Mouse (Mus musculus): Measurements from ENCODE around the gene Kirrel. TPM values are rescaled to one million over a fixed set of nuclear protein-coding genes. Genes with fewer than 3 reads are reported as not detected.

The Kirrel gene
- polyA plus RNA-seq, 1 experiment from 2014 or later: 4.4 TPM

DNA sequence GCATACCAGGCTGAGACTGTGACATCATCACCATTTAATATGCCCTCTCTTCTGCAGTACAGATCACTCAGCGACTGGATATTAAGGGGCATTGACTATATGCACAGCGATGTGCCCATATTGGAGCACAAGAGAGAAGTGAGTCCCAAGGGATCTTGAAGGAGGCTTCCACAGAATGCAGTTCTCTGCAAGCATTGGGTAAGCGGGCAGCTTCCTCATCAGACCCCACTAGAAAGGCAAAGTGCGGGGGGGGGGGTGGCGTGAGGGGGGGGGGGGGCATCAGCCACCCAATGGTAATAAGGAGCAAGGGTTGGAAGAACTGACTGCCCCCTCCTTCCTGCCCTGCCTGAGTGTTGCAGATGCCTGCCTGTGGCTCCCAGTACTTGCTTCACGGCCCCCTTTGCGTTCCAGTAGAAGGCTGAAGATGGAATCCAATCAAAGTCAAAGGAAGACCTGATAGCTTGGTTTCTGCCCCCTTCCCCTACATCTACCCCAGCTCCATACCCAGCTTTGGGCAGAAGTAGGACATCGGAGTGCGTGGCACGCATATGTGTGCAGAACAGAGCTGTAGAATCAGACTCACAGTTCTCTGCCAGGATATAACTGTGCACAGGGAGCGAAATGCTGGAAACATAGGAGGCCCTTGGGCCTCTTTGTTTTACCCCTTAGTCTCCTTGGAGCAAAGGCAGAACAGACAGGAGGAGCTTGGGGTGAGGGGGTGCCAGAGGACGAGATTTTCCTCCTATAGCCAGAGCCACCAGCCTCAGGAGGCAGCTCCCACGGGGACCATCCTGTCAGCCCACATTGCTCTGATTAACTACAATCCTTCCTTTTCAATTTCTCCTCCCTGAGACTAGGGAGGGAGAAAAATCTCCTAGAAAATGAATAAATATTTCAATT lies 3.1 kb downstream of the Kirrel start:
- Histone ChIP-seq H3K4me3 (ENCODE audit: low read length) (peak overlapping the region; percentile 60), H3K9me3 (ENCODE audit: control insufficient read depth, low read length) (no peaks in the 10 kb centered on the region), H3K27me3 (replicated peaks; ENCODE audit: control insufficient read depth, insufficient read depth, low read length) (no peaks in the 10 kb centered on the region), H3K4me2 (ENCODE audit: low read length) (peak overlapping the region; percentile 74), H3K27ac (ENCODE audit: low read depth, low read length) (peak overlapping the region; percentile 75), H3K9ac (ENCODE audit: low read depth, low read length) (peak overlapping the region; percentile 78), H3K4me1 (ENCODE audit: control insufficient read depth, insufficient read depth, low read depth, low read length) (peaks cover 36% of the 10 kb centered on the region), H3K36me3 (ENCODE audit: control insufficient read depth, insufficient read depth, low read length) (no peaks in the 10 kb centered on the region)
- ATAC-seq: 0 out of 2 replicates have a peak, but pooled peaks have one; percentile 2
- WGBS: 22% methylated on average over 11 of the region's 13 CpGs

DNA sequence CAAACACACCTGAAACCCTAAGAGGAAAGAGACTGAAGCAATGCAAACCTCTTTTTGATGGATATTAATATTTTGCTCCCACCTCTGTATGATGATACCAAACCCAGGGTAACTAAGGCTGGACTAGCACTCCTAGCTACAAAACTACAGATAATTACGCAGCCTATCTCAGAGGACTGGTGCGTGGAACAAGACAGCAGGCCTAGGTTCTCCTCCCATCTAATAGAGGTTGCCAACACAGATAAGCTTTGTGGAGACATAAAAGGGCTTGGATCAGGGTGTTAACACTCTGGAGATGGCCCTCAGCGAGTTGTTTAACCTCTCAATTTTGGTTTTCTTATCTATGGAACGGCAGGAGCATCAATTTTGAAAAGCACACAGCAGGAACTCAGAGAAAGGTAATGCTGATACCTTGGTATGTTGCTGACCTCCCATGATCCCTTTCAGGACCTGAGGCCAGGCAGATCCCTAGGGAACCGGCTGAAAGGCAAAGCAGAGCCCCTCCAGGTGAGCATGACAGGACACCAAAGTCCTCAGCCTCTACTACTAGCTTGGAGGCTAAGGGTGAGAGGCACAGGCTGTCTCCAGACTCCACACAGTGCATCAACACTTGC lies 5.0 kb downstream of the Kirrel start:
- H3K9me3 ChIP-seq (ENCODE audit: control insufficient read depth, low read length): no peaks in the 10 kb centered on the region
- H3K9ac ChIP-seq (ENCODE audit: low read depth, low read length): no peak overlapping the region
- 48% methylated on average over 5 of the region's 5 CpGs for WGBS
- H3K27ac ChIP-seq (ENCODE audit: low read depth, low read length): no peak overlapping the region
- peak overlapping the region; percentile 36 for H3K4me2 ChIP-seq (ENCODE audit: low read length)
- H3K36me3 ChIP-seq (ENCODE audit: control insufficient read depth, insufficient read depth, low read length): no peaks in the 10 kb centered on the region
- H3K4me1 ChIP-seq (ENCODE audit: control insufficient read depth, insufficient read depth, low read depth, low read length): peaks cover 39% of the 10 kb centered on the region
- no peaks in the 10 kb centered on the region for H3K27me3 ChIP-seq (replicated peaks; ENCODE audit: control insufficient read depth, insufficient read depth, low read length)
- H3K4me3 ChIP-seq (ENCODE audit: low read length): no peak overlapping the region
- ATAC-seq: no peak

- Histone ChIP-seq H3K4me3 (ENCODE audit: low read length) (no peak overlapping the region), H3K4me2 (ENCODE audit: low read length) (no peak overlapping the region), H3K9ac (ENCODE audit: low read depth, low read length) (no peak overlapping the region), H3K27me3 (replicated peaks; ENCODE audit: control insufficient read depth, insufficient read depth, low read length) (no peaks in the 10 kb centered on the region), H3K4me1 (ENCODE audit: control insufficient read depth, insufficient read depth, low read depth, low read length) (peaks cover 38% of the 10 kb centered on the region), H3K27ac (ENCODE audit: low read depth, low read length) (no peak overlapping the region), H3K9me3 (ENCODE audit: control insufficient read depth, low read length) (no peaks in the 10 kb centered on the region), H3K36me3 (ENCODE audit: control insufficient read depth, insufficient read depth, low read length) (no peaks in the 10 kb centered on the region)
- no peak for ATAC-seq
- 73% methylated on average over 7 of the region's 7 CpGs for WGBS
Measured at GRCm38 (mm10) chr3:87168756-87169155, 5.8 kb downstream of the Kirrel start.

DNA sequence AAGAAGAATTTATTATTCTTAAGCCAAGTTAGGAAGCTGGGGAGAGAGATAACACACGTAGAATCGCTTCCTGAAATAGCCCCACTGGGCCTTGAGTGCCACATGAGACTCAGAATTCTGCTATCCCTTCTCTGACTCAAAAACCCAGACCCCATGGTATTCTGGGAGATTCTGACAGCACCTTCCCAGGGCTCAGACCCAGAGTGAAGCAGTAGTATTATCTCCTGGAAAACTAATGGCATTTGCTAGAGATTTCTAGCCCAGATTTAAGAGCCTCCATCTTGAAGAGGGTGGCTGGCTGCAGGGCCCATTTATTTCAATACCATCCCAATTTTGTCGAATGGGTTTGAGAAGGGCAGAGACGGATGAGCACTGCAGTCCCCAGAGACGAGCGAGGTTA lies 6.9 kb downstream of the Kirrel start:
- H3K4me2 ChIP-seq (ENCODE audit: low read length): no peak overlapping the region
- H3K4me3 ChIP-seq (ENCODE audit: low read length): no peak overlapping the region
- WGBS: 68% methylated on average over 6 of the region's 6 CpGs
- peaks cover 36% of the 10 kb centered on the region for H3K4me1 ChIP-seq (ENCODE audit: control insufficient read depth, insufficient read depth, low read depth, low read length)
- H3K9ac ChIP-seq (ENCODE audit: low read depth, low read length): no peak overlapping the region
- no peaks in the 10 kb centered on the region for H3K9me3 ChIP-seq (ENCODE audit: control insufficient read depth, low read length)
- H3K27me3 ChIP-seq (replicated peaks; ENCODE audit: control insufficient read depth, insufficient read depth, low read length): no peaks in the 10 kb centered on the region
- H3K36me3 ChIP-seq (ENCODE audit: control insufficient read depth, insufficient read depth, low read length): no peaks in the 10 kb centered on the region
- no peak overlapping the region for H3K27ac ChIP-seq (ENCODE audit: low read depth, low read length)
- ATAC-seq: no peak

DNA sequence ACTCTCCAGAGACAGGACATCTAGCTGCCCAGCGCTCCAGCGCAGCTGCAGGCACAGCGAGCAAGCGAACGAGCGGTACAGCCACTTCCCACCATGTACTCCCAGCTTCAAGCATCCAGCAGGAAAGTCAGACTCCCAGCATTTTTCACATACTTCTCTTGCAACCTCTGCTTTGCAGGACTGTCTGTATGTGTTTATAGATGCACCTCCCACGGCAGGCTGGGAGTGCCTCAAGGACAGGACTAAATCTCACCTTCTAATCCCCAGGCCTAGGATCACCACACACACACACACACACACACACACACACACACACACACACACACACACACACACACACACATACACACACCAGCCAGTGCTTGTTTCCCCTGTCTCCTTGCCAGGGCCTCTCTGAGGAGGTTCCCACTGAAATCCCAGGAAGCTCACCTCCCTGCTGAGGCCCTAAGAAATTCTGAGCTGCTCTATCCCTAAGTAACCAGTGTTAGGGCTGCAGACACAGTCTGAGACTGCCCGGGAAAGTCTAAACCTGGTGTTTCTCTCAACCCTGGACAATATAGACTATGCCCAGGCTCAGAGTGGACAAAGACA lies 9.2 kb downstream of the Kirrel start:
- Histone ChIP-seq H3K27ac (ENCODE audit: low read depth, low read length) (peak overlapping the region; percentile 20), H3K36me3 (ENCODE audit: control insufficient read depth, insufficient read depth, low read length) (no peaks in the 10 kb centered on the region), H3K9ac (ENCODE audit: low read depth, low read length) (no peak overlapping the region), H3K4me2 (ENCODE audit: low read length) (no peak overlapping the region), H3K27me3 (replicated peaks; ENCODE audit: control insufficient read depth, insufficient read depth, low read length) (no peaks in the 10 kb centered on the region), H3K4me1 (ENCODE audit: control insufficient read depth, insufficient read depth, low read depth, low read length) (peaks cover 35% of the 10 kb centered on the region), H3K4me3 (ENCODE audit: low read length) (no peak overlapping the region), H3K9me3 (ENCODE audit: control insufficient read depth, low read length) (no peaks in the 10 kb centered on the region)
- WGBS: 35% methylated on average over 8 of the region's 8 CpGs
- ATAC-seq: no peak

GRCm38 (mm10) chr3:87164099-87164815 lies 10.3 kb downstream of the Kirrel start:
- no peak for ATAC-seq
- H3K27me3 ChIP-seq (replicated peaks; ENCODE audit: control insufficient read depth, insufficient read depth, low read length): no peaks in the 10 kb centered on the region
- H3K9me3 ChIP-seq (ENCODE audit: control insufficient read depth, low read length): no peaks in the 10 kb centered on the region
- H3K4me3 ChIP-seq (ENCODE audit: low read length): no peak overlapping the region
- no peak overlapping the region for H3K4me2 ChIP-seq (ENCODE audit: low read length)
- no peak overlapping the region for H3K9ac ChIP-seq (ENCODE audit: low read depth, low read length)
- no peak overlapping the region for H3K27ac ChIP-seq (ENCODE audit: low read depth, low read length)
- peaks cover 33% of the 10 kb centered on the region for H3K4me1 ChIP-seq (ENCODE audit: control insufficient read depth, insufficient read depth, low read depth, low read length)
- no peaks in the 10 kb centered on the region for H3K36me3 ChIP-seq (ENCODE audit: control insufficient read depth, insufficient read depth, low read length)
- WGBS: 81% methylated on average over 6 of the region's 6 CpGs

- H3K9ac ChIP-seq (ENCODE audit: low read depth, low read length): no peak overlapping the region
- no peaks in the 10 kb centered on the region for H3K27me3 ChIP-seq (replicated peaks; ENCODE audit: control insufficient read depth, insufficient read depth, low read length)
- 53% methylated on average over 4 of the region's 4 CpGs for WGBS
- no peak overlapping the region for H3K27ac ChIP-seq (ENCODE audit: low read depth, low read length)
- H3K9me3 ChIP-seq (ENCODE audit: control insufficient read depth, low read length): no peaks in the 10 kb centered on the region
- ATAC-seq: no peak
- H3K4me3 ChIP-seq (ENCODE audit: low read length): no peak overlapping the region
- H3K4me1 ChIP-seq (ENCODE audit: control insufficient read depth, insufficient read depth, low read depth, low read length): peaks cover 33% of the 10 kb centered on the region
- H3K36me3 ChIP-seq (ENCODE audit: control insufficient read depth, insufficient read depth, low read length): no peaks in the 10 kb centered on the region
- no peak overlapping the region for H3K4me2 ChIP-seq (ENCODE audit: low read length)
Measured at GRCm38 (mm10) chr3:87163116-87163515, 11.4 kb downstream of the Kirrel start.

DNA sequence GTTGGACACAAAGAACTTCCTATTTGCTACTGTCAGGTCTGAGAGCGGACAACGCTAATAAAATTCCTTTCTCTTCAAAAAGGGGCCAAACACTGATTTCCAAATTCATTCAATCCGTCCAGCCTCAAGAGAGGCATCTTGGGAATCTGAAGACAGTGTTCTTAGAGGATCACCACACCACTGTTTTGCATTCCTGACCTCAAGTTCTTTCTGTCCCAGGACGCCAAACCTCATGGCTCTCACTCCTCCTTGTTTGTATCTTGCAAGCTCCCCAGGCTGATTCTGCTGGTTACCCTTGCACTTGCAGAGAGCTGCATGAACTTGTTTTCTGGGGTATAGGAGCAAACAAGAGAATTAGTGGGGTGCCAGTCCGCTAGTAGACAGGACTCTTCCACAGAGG lies 12.2 kb downstream of the Kirrel start:
- no peak for ATAC-seq

GRCm38 (mm10) chr3:87161601-87162000 lies 12.9 kb downstream of the Kirrel start:
- Histone ChIP-seq H3K27me3 (replicated peaks; ENCODE audit: control insufficient read depth, insufficient read depth, low read length) (no peaks in the 10 kb centered on the region), H3K4me1 (ENCODE audit: control insufficient read depth, insufficient read depth, low read depth, low read length) (peaks cover 38% of the 10 kb centered on the region), H3K4me2 (ENCODE audit: low read length) (no peak overlapping the region), H3K36me3 (ENCODE audit: control insufficient read depth, insufficient read depth, low read length) (no peaks in the 10 kb centered on the region), H3K9me3 (ENCODE audit: control insufficient read depth, low read length) (no peaks in the 10 kb centered on the region), H3K9ac (ENCODE audit: low read depth, low read length) (no peak overlapping the region), H3K27ac (ENCODE audit: low read depth, low read length) (peak overlapping the region; percentile 62), H3K4me3 (ENCODE audit: low read length) (no peak overlapping the region)
- WGBS: 88% methylated on average over 5 of the region's 5 CpGs
- no peak for ATAC-seq

More for the DNA sequence above, 12.2 kb downstream of the Kirrel start:
- Histone ChIP-seq H3K4me3 (ENCODE audit: low read length) (no peak overlapping the region), H3K9ac (ENCODE audit: low read depth, low read length) (no peak overlapping the region), H3K9me3 (ENCODE audit: control insufficient read depth, low read length) (no peaks in the 10 kb centered on the region), H3K4me2 (ENCODE audit: low read length) (no peak overlapping the region), H3K27me3 (replicated peaks; ENCODE audit: control insufficient read depth, insufficient read depth, low read length) (no peaks in the 10 kb centered on the region), H3K4me1 (ENCODE audit: control insufficient read depth, insufficient read depth, low read depth, low read length) (peaks cover 35% of the 10 kb centered on the region), H3K27ac (ENCODE audit: low read depth, low read length) (no peak overlapping the region), H3K36me3 (ENCODE audit: control insufficient read depth, insufficient read depth, low read length) (no peaks in the 10 kb centered on the region)
- 80% methylated on average over 5 of the region's 5 CpGs for WGBS
